Mouse (Mus musculus): ENCODE data around the gene Nagk.
"Not testable (repeated sequence)": the region's sequence is repeated elsewhere in the genome, so short reads cannot be mapped to it uniquely, and the experiment has no call there.

Gene Nagk

GRCm38 (mm10) chr6:83815801-83816200, 21.0 kb downstream of the Nagk start:
- no peak for DNase-seq (ENCODE audit: low read depth, low spot score)

DNA sequence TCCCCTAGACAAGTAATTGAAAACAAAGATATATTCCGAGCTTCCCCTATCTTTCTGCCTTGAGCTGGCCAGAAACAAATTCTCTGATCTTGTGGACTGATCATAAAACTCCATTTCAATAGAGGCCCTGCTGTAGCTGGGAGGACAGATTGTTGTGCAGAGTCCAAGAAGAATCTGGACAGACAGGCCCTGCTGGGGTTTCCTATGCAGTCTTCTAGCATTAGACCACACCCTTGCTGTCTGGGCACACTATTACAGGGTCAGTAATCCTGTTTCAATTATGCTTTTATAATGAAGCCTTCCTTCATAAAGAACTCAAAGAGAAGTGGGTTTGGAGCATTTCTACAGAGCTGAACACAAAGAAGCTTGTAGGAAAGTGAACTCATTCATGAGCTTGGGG, 24.2 kb downstream of the Nagk start:
- no peak for DNase-seq (ENCODE audit: low read depth, low spot score)

DNA sequence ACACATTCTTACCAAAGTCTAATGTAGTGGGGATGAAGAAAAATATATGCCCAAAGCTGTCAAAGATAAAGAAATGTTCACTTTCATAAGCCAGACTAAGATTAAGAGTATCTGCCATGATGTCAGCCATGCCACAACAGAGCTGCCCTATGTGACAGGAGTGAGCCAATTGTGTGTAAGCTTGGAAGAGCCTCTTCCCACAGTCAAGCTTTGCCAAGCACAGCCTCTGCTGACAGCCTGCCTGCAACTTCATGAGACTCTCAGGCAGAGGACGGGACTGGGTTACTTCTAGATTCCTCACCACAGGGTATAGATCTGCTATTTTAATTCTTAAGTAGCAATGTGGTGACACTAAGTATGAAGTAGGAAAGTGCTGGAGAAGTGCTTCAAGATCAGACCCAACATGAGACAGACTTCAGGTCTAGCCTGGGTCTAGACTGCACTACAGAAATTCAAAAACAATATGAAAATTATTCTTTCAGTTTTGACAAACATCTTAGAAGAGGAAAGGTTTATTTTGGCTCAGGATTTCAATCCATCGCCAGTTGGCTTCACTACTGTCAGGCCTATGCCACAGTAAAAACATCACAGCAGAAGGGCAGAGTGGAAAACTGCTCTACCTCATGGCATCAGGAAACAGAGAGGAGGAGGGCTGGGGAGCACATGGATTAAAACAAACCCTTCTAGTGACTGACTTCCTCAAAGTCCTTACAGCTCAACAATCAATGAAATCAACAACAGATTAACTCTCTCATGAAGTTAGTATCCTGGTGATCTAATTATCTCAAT, 26.1 kb downstream of the Nagk start:
- no peak for DNase-seq (ENCODE audit: low read depth, low spot score)

GRCm38 (mm10) chr6:83821856-83822255, 27.1 kb downstream of the Nagk start:
- no peak for DNase-seq (ENCODE audit: low read depth, low spot score)

GRCm38 (mm10) chr6:83830941-83831605, 36.3 kb downstream of the Nagk start:
- peak; percentile 13 for DNase-seq (ENCODE audit: low read depth, low spot score)

- peak; percentile 99 for DNase-seq (ENCODE audit: low read depth, low spot score)
These were observed 36.9 kb downstream of the Nagk start, which contains the start of gene Paip2b for GRCm38 (mm10) chr6:83831606-83832123. Paip2b (minus strand) TSS chr6:83831741.

GRCm38 (mm10) chr6:83832393-83832792, 37.6 kb downstream of the Nagk start:
- not testable (repeated sequence) for DNase-seq (ENCODE audit: low read depth, low spot score)

- no peak for DNase-seq (ENCODE audit: low read depth, low spot score)
These were observed 42.0 kb downstream of the Nagk start for GRCm38 (mm10) chr6:83836826-83837225.

GRCm38 (mm10) chr6:83838046-83838445, 43.3 kb downstream of the Nagk start:
- DNase-seq (ENCODE audit: low read depth, low spot score) = no peak

DNA sequence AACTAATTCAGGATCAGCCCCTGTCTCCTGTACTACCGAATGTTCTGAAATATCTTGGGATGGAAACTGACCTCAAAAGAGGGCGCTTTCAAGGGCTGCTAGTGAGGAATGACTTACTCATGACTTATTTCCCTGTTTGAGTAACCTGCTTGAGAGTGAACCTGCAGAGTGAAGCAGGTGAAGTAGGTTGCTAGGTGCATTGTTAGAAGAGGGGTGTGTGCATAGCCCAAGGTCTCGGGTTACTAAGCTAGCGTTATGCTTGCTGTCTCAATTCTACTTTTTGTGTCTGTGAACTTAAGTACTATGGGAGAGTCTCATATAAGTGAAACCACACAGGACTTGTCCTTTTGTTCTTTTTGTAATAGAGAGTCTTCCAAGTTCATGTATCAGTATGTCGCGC, 45.3 kb downstream of the Nagk start:
- no peak for DNase-seq (ENCODE audit: low read depth, low spot score)

DNA sequence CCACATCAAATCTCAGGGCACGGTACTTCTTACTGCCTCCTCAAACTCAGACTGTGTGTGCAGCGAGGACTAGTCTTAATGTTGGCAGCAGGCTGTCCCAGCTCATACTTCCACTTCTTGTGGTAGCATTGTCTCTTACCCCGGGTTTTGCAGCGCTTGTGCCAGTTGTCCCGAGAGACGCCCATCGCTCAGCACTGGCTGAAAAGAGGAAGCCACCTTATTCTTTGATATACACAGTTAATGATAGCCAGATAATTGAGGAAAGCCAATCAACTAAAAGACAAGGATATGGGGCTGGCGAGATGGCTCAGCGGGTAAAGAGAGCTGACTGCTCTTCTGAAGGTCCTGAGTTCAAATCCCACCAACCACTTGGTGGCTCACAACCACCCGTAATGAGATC, 50.1 kb downstream of the Nagk start:
- no peak for DNase-seq (ENCODE audit: low read depth, low spot score)

- peak; percentile 72 for DNase-seq (ENCODE audit: low read depth, low spot score)
These were observed 51.4 kb downstream of the Nagk start for GRCm38 (mm10) chr6:83846141-83846540.

- DNase-seq (ENCODE audit: low read depth, low spot score) = peak; percentile 78
These were observed 54.7 kb downstream of the Nagk start for GRCm38 (mm10) chr6:83849446-83849845.

All from skeletal muscle tissue, adult 2 months (tissue).